Mouse (Mus musculus) CH12.LX (cell line): ENCODE results near the gene Stk24.

Experiments used
- CHD1 ChIP-seq: IDR thresholded peaks from 2 replicates; pipeline ENCODE4 v1.6.1; 2012; ENCODE audit warnings: low read depth, low read length, improper control_type of control experiment, inconsistent platforms
- CTCF ChIP-seq, 2 experiments: IDR thresholded peaks in 1 of 2; conservative IDR thresholded peaks in 1 of 2; 2 replicates each; pipeline ENCODE4 v1.5.1; 2011 to 2012; ENCODE audit warnings: low read depth in 2 of 2, low read length in 2 of 2, improper control_type of control experiment in 1 of 2, inconsistent platforms in 1 of 2, mild to moderate bottlenecking in 1 of 2, moderate library complexity in 1 of 2
- EP300 ChIP-seq: IDR thresholded peaks from 2 replicates; pipeline ENCODE4 v1.6.1; 2011; ENCODE audit warnings: low read length, improper control_type of control experiment
- HCFC1 ChIP-seq: IDR thresholded peaks from 2 replicates; pipeline ENCODE4 v1.6.1; 2012; ENCODE audit warnings: low read depth, mild to moderate bottlenecking, inconsistent platforms, low read length, improper control_type of control experiment
- MAFK ChIP-seq: IDR thresholded peaks from 2 replicates; pipeline ENCODE4 v1.6.1; 2011; ENCODE audit warnings: low read length, improper control_type of control experiment; ENCODE audit not compliant: insufficient replicate concordance
- POLR2A ChIP-seq: IDR thresholded peaks from 2 replicates; pipeline ENCODE4 v1.6.1; 2011; ENCODE audit warnings: low read depth, mild to moderate bottlenecking, improper control_type of control experiment, low read length
- TBP ChIP-seq: conservative IDR thresholded peaks from 2 replicates; pipeline ENCODE4 v1.6.1; 2011; ENCODE audit warnings: low read depth, low read length, improper control_type of control experiment

- TF ChIP-seq TBP, result no peak
- TF ChIP-seq POLR2A, result no peak
- no peak for TF ChIP-seq HCFC1
- no peak for TF ChIP-seq CTCF (conservative IDR thresholded peaks at IDR 0.05 in 1 of 2, IDR thresholded peaks at IDR 0.05 in 1 of 2; ENCODE audit: low read depth in 2 of 2, low read length in 2 of 2)
- no peak for TF ChIP-seq CHD1
- TF ChIP-seq MAFK, result no peak
- TF ChIP-seq EP300, result no peak
These were observed 6.8 kb downstream of the Stk24 start for GRCm38 (mm10) chr14:121373020-121373419.
